Mouse (Mus musculus): ENCODE measurements at regions not wholly inside any gene's neighbourhood (a gene's known extent, or its start where the extent isn't known, plus 50 kb on each side); places are given as distances from the start of the nearest gene placed in this dataset.
"Not testable (repeated sequence)": the region's sequence is repeated elsewhere in the genome, so short reads cannot be mapped to it uniquely, and the experiment has no call there.

DNA sequence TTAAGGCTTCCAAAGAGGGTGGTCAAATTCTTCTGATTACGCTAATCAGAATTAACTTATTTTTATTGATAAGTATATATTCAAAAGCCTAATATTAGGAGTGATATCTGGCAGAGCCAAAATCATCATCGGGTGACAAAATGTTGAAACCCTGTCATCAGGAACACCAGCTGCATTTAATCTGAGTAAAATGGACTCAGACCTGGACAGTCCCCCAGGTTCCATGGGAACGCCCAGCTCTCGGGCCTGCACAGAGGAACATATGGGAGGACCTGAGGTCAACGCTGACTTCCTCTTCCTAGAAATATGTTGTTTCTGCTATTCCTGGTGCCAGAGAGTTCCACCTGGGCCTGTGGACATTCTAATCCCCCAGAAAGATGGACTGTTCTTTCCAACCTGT is 176.5 kb downstream of the Tmx1 start:
- no peak for DNase-seq (ENCODE audit: low spot score)

DNA sequence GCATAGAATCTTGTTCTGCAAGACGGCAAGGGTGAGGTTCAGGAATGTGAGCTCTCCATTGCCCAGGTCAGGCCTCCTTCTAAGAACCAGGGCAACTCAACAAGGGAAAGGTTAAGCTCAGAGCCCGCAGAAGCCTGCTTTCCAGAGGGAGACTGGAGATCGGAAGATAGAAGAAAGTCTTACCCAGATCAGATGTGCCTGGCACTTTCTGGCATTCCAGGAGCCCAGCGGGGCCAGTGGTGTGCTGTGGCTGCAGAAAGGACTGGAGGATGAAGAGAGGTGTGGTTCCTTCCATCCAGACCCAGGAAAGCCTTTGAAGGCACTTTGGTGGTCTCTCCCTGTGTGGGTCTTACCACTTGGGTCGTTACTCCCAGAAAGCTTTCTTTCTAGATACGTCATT is 178.4 kb downstream of the Tmx1 start:
- no peak for DNase-seq (ENCODE audit: low spot score)

DNA sequence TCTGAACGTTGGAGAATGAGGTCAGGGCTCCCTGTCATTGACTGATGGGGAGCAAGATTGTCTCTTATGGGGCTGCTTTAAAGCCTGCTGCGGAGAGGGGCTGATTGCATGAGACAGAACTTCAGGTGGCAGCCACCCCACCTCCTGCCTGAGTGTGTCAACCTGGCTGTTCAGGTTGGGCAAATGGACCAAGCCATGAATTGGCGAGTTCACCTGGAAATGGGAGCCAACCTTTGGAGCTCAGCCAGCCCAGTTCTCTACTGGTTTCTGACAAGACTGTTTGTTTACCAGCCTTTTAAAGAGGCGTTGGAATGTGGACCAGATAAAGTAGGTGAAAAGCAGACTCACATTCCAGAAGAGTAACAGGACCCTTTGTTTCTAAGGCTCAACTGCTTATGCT is 180.3 kb downstream of the Tmx1 start:
- peak; percentile 65 for DNase-seq (ENCODE audit: low spot score)

DNA sequence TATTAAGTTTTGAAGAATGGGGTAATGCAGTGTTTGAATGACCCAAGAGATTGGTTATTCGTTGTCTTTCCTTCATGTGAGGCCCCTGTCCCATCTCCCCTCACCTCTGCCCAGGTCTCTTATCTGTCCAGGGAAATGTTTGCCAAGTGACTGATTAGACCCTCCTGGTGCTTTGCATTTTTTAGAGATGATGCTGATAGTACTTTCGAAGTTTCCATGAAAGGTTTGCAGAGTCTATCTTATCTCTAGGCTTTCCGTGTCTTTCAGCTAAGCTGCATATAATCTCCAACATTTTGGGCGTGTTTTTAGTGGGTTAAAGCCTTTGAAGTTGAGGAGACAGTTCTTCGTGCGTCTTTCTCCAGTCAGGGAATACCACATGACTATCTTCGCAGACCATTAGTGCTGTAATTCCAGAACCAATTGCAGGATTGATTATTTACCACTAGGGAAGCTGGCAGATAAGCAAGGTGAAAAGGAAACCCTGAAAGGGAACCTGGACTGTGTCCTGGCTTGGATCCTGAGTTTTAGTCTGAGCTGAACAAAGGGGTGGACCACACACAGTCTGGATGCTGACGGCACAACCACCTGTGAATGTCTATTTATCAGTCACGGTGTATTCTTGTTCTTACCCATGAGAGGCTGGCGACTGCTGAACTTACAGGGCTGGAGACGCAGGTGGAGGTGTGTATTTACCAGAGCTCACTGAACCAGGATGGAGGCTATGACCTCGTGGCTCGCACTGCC is 180.9 kb downstream of the Tmx1 start:
- no peak for DNase-seq (ENCODE audit: low spot score)

DNA sequence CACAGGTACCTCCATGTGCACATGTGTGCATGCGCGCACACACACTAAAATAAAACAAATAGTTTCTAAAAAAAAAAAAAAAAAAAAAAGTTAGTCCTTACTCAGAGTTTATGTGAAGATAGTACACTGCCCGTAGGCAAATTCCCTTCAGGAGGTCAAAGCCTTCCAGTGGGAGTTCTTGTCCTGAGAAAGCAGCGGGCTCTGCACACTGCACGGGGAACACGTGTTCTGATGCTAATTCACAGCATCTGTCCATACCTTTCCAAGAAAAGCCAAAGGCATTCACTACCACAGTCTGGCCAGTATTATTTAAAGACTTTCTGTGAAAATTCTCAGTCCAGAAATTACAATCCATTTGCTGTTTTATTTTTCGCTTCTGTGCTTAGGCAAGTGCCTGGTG is 183.1 kb downstream of the Tmx1 start:
- no peak for DNase-seq (ENCODE audit: low spot score)

DNA sequence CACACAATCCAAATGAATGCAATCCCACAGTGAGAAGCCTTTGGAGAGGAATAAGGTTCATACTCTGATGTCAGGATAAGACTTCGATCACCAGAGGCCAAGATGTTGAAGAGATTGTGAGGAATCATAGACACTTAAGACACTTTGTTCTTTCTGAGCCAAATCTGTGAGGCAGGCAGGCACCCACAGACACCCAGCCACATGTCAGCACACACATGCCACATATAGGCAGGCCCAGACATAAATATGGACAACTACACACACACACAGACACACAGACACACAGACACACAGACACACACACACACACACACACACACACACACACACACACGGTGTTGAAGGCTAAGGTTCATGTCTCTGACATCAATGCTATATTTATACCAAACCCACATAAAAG is 185.1 kb upstream of the Frmd6 start:
- no peak for DNase-seq (ENCODE audit: low spot score)

DNA sequence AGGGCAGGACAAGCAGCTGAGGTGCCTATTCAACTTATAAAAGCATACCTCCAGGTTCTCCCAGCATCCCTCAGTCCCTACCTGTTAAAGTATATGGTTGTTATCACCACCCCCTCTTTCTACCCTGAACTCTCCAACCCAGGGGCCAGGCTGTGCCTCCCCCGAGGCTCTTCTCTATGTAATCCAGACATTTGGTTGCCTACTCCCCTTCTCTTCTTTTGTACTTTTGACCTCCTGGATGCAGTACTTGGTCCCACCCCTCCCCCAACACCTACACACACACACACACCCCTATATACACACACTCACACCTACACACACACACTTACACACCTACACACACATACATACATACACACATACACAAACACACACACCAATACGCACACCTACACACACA is 180.4 kb upstream of the Frmd6 start:
- no peak for DNase-seq (ENCODE audit: low spot score)

DNA sequence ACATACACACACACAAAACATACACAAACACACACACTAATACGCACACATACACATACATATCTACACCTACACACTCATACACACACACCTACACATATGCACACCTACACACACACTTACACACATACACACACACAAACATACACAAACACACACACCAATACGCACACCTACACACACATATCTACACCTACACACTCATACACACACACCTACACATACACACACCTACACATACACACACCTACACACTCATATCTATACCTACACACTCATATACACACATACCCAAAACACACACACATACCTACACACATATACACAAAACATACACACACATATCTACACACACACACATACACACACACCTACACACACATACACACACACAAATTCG is 179.9 kb upstream of the Frmd6 start:
- no peak for DNase-seq (ENCODE audit: low spot score)

DNA sequence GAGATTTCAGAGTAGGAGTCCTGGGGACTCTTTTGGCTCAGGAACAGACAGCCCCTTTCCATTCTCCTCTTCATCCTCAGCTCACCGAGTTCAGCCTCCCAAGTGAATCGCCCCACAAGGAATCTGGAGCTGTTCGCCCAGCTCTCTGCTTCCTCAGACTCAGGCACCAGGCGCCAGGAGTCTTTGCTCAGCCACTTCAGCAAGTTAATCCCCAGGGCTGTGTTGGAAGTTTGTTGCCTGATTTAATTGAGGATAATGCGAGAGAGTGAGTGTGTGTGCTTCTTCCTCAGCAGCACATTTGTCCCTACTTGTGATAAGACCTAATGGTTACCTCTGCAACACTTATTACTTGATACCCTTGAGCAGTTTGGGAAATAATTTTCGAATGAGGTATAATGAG is 177.8 kb upstream of the Frmd6 start:
- DNase-seq (ENCODE audit: low spot score): peak; percentile 28

DNA sequence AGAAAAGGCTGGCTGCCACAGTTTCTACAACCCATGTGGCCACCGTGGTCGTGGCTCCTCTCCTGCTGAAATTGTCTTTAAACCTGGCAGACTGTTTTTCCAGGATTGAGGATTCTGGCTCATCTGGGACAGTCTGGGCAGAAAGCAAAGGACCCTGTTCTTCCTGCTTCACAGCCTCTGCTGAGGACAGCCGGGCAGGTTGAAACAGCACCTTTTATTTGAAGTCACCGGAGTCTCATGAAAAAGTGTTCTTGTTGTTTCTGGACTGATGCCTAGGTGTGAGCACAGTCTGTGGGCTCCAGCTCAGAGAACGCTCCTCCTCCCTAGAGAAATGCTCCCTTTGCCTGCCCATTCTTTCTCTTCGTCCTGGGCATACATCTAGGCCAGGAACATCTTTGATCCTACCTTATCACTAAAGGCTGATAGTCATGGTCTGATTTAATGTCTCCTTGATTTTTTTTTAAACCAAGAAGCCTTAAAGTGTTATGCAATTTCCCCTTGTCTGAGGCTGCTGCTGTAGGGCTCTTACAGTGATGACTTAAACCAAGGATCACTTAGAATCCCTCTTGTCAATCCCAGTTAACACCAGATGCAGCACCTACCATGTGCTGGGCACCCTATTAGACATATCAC is 177.0 kb upstream of the Frmd6 start:
- DNase-seq (ENCODE audit: low spot score): peak; percentile 77

DNA sequence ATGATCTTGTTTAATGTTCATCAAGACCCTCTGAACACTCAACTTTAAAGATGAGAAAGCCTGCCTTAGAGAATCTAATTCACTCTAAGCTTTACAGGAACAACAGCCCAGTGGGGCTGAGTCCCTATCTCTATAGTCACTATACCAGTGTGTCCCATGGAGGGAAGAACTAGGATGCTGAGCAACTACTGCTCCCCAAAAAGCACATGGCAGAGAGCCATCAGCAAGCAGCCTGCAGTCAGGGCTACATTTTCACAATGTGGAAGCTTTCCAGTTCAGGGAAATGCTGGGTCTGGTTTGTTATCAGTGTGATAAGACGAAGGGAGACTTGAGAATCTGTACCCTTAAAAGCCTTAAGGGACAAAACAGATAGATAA is 176.5 kb upstream of the Frmd6 start:
- no peak for DNase-seq (ENCODE audit: low spot score)

DNA sequence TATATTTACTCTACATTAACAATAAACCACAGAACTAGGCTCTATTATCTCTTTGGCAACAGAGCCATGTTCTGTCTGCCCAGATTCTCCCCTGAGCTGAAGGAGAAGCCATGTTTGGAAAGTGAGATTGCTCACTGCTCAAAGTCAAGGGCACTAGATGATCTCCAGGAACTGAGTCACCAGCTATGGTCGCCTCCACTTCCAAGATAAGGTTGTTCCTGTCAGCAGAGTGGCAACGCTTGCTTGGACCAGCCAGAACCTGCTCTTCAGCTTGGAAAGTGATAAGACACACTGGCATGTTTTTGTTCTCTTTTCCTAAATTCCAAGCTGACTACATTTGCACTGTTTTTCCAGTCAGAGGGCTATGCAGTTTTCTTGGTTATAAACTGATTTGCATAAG is 175.6 kb upstream of the Frmd6 start:
- peak; percentile 55 for DNase-seq (ENCODE audit: low spot score)

DNA sequence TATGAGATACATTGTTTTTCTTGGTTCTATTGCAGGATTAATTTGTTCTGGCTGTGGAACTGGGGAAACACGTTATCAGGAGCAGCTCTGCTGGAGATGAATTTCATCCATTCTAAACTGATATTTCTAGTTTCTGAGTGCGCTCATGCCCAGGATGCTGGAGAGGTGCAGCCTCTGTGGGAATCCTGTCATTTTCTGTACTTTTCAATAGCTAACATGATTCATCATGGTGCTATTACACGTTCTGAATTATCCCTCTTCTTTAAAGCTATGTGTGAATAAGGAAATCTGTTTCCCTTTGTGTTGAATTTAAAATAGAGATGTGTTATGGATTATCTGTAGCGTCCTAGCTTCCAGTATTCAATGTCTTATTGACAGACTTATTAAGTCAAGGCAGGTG is 174.8 kb upstream of the Frmd6 start:
- no peak for DNase-seq (ENCODE audit: low spot score)

DNA sequence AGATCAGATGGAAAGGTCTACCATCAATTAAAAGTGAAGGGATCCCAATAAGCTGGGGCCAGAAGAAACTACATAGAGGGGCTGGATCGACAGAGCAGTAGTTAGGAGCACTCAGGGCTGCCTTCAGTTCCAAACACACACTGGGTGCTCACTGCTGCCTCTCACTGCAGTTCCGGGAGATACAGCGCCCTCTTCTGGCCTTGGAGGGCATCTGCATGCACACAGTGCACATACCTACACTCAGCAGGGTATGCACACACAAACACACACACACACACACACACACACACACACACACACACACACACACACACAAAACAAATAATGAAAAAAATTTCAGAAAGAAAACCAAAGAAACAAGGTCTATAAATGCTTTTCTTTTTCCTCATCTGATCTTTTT is 172.6 kb upstream of the Frmd6 start:
- DNase-seq (ENCODE audit: low spot score): no peak

DNA sequence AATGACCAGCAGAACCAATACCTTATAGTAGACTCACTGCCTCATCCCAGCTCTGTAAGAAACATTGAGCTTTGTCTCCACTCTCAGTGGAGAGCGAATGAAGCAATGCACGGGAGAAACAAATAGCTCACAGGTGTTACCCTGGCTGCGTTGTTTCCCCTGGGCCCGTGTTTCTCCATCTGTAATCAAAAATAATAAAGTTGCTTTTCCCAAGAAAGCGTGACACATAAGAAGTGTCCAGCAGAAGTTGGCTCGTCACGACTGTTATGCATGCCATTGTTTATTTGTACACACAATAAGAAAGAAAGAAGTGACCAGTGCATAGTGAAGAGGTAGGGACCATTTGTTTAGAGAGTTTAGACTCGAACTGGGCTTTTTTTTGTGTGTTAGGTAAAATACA is 171.3 kb upstream of the Frmd6 start:
- no peak for DNase-seq (ENCODE audit: low spot score)

DNA sequence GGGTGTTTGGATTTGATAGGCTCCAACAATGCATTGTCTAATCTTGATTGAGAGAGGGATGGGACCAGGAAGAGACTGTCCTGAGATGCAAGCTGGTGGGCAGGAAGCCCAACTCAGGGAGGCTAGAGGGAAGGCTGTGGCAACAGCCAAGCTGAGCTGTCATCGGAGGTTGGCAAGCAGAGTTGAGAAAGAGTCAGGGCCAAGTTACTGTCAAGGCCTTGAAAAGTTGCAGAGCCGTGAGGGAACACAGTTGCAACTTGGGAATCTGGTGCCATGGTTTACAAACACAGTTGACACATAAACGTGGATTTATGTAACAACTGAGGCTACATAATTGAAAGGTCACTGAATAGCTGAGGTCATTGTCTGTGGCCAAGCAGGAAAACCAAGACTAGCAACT is 170.8 kb upstream of the Frmd6 start:
- DNase-seq (ENCODE audit: low spot score): peak; percentile 77

DNA sequence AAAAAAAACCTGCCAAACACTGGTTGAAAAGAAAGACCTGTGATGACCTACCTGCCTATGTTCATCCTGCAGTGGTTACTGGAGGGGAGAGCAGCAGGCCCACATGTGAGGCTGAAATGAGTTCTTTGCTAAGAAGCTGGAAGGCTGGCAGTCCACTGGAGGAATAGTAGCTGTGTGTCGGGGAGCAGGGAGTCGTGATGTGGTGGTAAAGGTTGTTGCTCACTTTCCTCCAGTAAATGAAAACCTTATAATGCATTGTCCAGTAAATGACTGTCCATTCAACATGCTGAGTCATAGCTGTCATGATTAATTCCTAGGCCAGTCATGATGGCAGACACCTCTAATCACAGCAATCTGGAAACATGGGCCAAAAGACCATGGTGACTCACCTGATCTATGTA is 169.9 kb upstream of the Frmd6 start:
- no peak for DNase-seq (ENCODE audit: low spot score)

DNA sequence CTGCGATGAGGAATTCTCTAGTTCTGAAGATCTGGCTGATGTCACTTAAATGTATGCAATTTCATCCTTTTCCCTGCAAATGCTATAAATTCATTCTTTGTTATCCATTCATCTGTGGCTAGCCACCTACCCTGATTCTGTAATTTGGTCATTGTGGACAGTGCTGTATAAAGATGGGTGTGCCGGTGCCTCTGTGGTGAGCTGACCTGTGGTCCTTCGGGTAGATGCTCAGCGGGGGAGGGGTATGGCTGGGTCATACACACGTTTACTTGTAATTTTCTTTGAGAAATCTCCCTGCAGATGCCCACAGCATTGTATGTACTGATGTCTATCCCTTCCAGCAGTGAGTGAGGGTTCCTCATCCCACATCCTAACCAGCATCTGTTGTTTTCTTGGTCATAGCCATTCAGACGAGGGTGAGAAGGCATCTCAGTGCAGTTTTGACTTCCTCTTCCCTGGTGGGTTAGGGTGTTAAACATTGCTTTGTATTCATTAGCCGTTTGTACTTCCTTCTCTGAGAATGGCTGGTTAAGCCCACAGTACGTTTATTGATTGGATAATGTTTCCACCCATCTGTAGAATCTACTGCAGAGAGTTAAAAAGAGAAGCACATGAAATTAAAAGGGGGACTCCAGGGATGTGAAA is 169.3 kb upstream of the Frmd6 start:
- no peak for DNase-seq (ENCODE audit: low spot score)

DNA sequence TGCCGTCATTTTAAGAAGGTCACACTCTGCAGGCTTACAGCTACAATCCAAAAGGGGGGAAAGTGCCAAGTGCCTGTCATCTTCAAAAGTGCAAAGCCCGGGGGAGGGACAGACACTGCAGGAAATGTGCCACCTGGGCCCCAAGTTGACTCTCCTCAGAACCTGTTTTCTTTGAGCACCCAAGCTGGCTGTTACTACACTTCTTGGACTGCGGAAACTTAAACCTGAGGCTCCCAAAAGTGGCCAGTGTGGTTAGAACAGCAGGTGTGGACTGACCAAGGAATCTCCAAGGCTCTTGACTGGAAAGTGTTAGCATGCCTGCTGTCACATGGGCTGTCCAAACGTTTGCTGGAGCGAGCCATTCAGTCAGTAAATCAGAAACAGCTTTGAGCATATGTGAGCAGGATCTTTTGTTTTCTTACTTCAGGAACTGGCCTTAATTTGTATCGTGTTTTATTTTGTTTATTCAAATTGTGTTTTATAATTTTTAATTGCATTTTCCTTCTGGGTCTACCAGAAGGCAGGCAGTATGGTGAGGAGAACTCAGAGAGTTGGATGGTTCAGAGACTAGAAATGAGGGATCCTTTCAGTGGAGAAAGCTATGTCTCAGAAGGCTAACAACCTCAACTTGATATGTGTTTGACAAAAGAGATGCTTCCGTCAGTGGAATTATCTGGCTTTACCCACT is 168.4 kb upstream of the Frmd6 start:
- no peak for DNase-seq (ENCODE audit: low spot score)

DNA sequence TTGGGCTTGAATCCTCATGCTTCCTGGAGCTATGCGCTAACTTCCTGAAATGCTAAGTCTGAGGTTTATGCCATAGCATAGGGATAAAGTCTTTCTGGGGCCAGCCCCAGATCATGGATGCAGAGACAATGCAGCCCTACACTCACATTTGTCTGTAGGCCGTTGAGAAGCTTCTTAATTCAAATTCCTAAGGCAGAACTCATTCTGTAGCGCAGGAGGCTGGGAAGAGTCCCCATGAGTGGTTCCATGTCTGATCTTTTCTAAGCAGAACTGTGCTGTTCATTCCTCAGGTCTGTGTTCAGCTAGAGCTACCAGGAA is 167.9 kb upstream of the Frmd6 start:
- DNase-seq (ENCODE audit: low spot score): no peak

DNA sequence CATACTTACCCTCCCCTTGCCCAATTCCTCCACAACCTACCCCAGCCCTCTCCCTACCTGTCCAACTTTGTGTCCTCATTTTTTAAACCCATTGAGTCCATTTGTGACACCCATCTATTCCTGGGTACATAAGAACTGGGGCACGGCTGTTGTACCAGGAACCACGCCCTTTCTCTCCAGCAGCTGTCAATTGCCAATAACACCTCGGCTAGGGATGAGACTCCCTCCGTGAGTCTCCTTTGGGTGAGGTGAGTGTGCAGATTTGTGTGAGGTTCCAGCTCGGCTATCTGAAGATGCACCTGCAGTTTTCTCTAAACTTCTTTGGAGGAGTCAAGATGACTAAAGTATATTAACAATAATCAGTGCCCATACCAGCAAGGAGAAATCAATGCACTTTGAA is 167.2 kb upstream of the Frmd6 start:
- DNase-seq (ENCODE audit: low spot score): no peak

DNA sequence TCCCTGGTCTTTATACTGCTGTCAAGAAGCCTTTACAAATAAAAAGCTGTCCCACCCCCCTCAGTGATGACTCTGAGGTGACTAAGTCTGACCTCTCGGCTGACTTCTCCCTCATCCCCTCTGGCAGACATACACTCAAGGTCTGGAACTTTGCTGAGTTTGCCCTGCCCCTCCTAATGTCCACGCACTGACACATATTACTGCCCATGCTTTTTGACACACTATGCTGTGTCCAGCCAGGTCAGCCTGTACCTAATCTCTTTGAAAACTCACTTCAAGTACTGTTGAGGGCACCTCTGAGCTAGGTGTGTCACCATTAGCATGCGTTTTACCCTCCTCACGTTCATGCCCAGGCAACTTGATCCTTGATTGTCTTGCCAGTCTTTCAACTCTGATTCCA is 164.9 kb upstream of the Frmd6 start:
- DNase-seq (ENCODE audit: low spot score): no peak

DNA sequence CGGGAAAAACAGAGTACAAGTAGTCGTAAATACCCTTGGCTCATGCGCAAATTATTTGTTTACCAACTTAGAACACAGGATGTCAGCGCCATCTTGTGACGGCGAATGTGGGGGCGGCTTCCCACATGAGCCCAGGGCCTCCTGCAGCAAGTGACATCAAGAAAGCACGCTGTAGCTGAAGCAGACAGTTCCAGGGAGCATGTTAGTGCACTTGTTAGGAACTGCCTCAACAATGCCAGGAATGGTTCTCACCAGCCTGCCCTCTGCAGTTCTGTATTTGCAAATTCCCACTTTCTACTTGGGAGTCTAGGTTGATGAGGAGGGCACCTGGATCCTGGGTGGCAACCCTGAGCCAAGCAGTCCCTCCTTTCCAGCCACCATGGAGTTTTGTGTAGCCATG is 157.2 kb upstream of the Frmd6 start:
- DNase-seq (ENCODE audit: low spot score): not testable (repeated sequence)

All from urinary bladder, postnatal 14 days (tissue).